Mouse (Mus musculus): ENCODE results near the gene Krt31. TPM values are rescaled to one million over a fixed set of nuclear protein-coding genes. Genes with fewer than 3 reads are reported as not detected.

Gene Krt31
- polyA plus RNA-seq, 3 experiments from 2014 or later = not detected

GRCm38 (mm10) chr11:100005905-100006304, 44.4 kb downstream of the Krt31 start:
- no peak for ATAC-seq

GRCm38 (mm10) chr11:100004846-100005245, 45.5 kb downstream of the Krt31 start:
- ATAC-seq = no peak

- no peak for ATAC-seq
These were observed 51.3 kb downstream of the Krt31 start for GRCm38 (mm10) chr11:99999091-99999490.

Other genes starting within 250 kb of the Krt31 start
- not detected for gene Gm11554, start 246.1 kb downstream of the Krt31 start, polyA plus RNA-seq (2017; shearing (Covaris generic))
- not detected for gene Krtap4-13, start 240.7 kb downstream of the Krt31 start, polyA plus RNA-seq (2017; shearing (Covaris generic))
- not detected for gene Gm11564, start 234.9 kb downstream of the Krt31 start, polyA plus RNA-seq (2017; shearing (Covaris generic))
- not detected for gene 2300003K06Rik, start 212.5 kb downstream of the Krt31 start, polyA plus RNA-seq (2017; shearing (Covaris generic))
- not detected for gene Krtap4-16, start 198.9 kb downstream of the Krt31 start, polyA plus RNA-seq (2017; shearing (Covaris generic))
- not detected for gene Gm11568, start 192.6 kb downstream of the Krt31 start, polyA plus RNA-seq (2017; shearing (Covaris generic))
- not detected for gene Gm11559, start 186.1 kb downstream of the Krt31 start, polyA plus RNA-seq (2017; shearing (Covaris generic))
- gene Krtap9-1, start 177.2 kb downstream of the Krt31 start, polyA plus RNA-seq (2017; shearing (Covaris generic)) = not detected
- gene Gm11567, start 171.4 kb downstream of the Krt31 start, polyA plus RNA-seq (2017; shearing (Covaris generic)) = not detected
- not detected for gene Krtap31-1, start 142.6 kb downstream of the Krt31 start, polyA plus RNA-seq (2017; shearing (Covaris generic))
- not detected for gene Gm11565, start 135.8 kb downstream of the Krt31 start, polyA plus RNA-seq (2017; shearing (Covaris generic))
- not detected for gene Krtap31-2, start 114.3 kb downstream of the Krt31 start, polyA plus RNA-seq (2017; shearing (Covaris generic))
- gene Krtap9-5, start 102.1 kb downstream of the Krt31 start, polyA plus RNA-seq (2017; shearing (Covaris generic)) = not detected
- not detected for gene Krtap29-1, start 71.5 kb downstream of the Krt31 start, polyA plus RNA-seq (2017; shearing (Covaris generic))
- gene Krtap16-1, start 64.0 kb downstream of the Krt31 start, polyA plus RNA-seq (2017; shearing (Covaris generic)) = not detected
- gene Krtap17-1, start 56.6 kb downstream of the Krt31 start, polyA plus RNA-seq (2017; shearing (Covaris generic)) = not detected
- gene Krt33a, start 34.3 kb downstream of the Krt31 start, polyA plus RNA-seq (2017; shearing (Covaris generic)) = not detected
- not detected for gene Krt33b, start 20.7 kb downstream of the Krt31 start, polyA plus RNA-seq (2017; shearing (Covaris generic))
- gene Krt34, start 9.0 kb downstream of the Krt31 start, polyA plus RNA-seq (2017; shearing (Covaris generic)) = not detected
- gene Krt32, start 37.7 kb upstream of the Krt31 start, polyA plus RNA-seq (2017; shearing (Covaris generic)) = not detected
- not detected for gene Krt35, start 45.7 kb upstream of the Krt31 start, polyA plus RNA-seq (2017; shearing (Covaris generic))
- gene Krt36, start 55.1 kb upstream of the Krt31 start, polyA plus RNA-seq (2017; shearing (Covaris generic)) = not detected
- gene Krt13, start 71.0 kb upstream of the Krt31 start, polyA plus RNA-seq (2017; shearing (Covaris generic)) = not detected
- gene Krt15, start 85.4 kb upstream of the Krt31 start, polyA plus RNA-seq (2017; shearing (Covaris generic)) = not detected
- not detected for gene Krt19, start 98.1 kb upstream of the Krt31 start, polyA plus RNA-seq (2017; shearing (Covaris generic))
- not detected for gene Krt9, start 142.7 kb upstream of the Krt31 start, polyA plus RNA-seq (2017; shearing (Covaris generic))
- not detected for gene Krt14, start 157.0 kb upstream of the Krt31 start, polyA plus RNA-seq (2017; shearing (Covaris generic))
- gene Krt16, start 198.4 kb upstream of the Krt31 start, polyA plus RNA-seq (2017; shearing (Covaris generic)) = not detected
- gene Krt17, start 210.5 kb upstream of the Krt31 start, polyA plus RNA-seq (2017; shearing (Covaris generic)) = 1 to 10 TPM; 1.8 to 4.5 (median 2.1) TPM
- not detected for gene Krt42, start 219.3 kb upstream of the Krt31 start, polyA plus RNA-seq (2017; shearing (Covaris generic))

Measured in inflammation-experienced regulatory T-cells, adult 6 months (primary cell).